Mouse (Mus musculus) intestine, postnatal 0 days (tissue): ENCODE results near the gene Etfrf1. TPM values are rescaled to one million over a fixed set of nuclear protein-coding genes. Genes with fewer than 3 reads are reported as not detected.

Experiments
- ATAC-seq: fragments of 200-750 bp; cut with Nextera tagmentation; 2 replicates; pipeline ENCODE4 v1.8.0; 2017; ENCODE audit warnings: mild to moderate bottlenecking, moderate TSS enrichment, moderate library complexity
- H3K27ac ChIP-seq: fragments of 300-500 bp; sonication (generic); 2 replicates; pipeline ENCODE4 v1.5.1; 2014; ENCODE audit warnings: mild to moderate bottlenecking, low read depth, low read length, moderate library complexity
- H3K27me3 ChIP-seq: fragments of 300-500 bp; sonication (generic); replicated peaks from 2 replicates; pipeline ENCODE4 v1.6.1; 2014; ENCODE audit warnings: low read length, mixed read lengths; ENCODE audit not compliant: control insufficient read depth, insufficient read depth
- H3K36me3 ChIP-seq: fragments of 300-500 bp; sonication (generic); 2 replicates; pipeline ENCODE4 v1.6.1; 2014; ENCODE audit warnings: mild to moderate bottlenecking, moderate library complexity; ENCODE audit not compliant: control insufficient read depth, insufficient read depth
- H3K4me1 ChIP-seq: fragments of 300-500 bp; sonication (generic); replicated peaks from 2 replicates; pipeline ENCODE4 v1.6.1; 2014; ENCODE audit warnings: antibody characterized with exemption, low read length, mixed read lengths; ENCODE audit not compliant: control insufficient read depth, insufficient read depth
- H3K4me2 ChIP-seq: fragments of 300-500 bp; sonication (generic); replicated peaks from 2 replicates; pipeline ENCODE4 v1.6.1; 2014; ENCODE audit warnings: low read depth, mild to moderate bottlenecking, moderate library complexity
- H3K4me3 ChIP-seq: fragments of 300-500 bp; sonication (generic); 2 replicates; pipeline ENCODE4 v1.5.1; 2014; ENCODE audit warnings: low read depth, low read length
- H3K9ac ChIP-seq: fragments of 300-500 bp; sonication (generic); 2 replicates; pipeline ENCODE4 v1.6.1; 2014; ENCODE audit warnings: mild to moderate bottlenecking, low read depth, low read length
- H3K9me3 ChIP-seq: fragments of 300-500 bp; sonication (generic); 2 replicates; pipeline ENCODE4 v1.6.1; 2016; ENCODE audit warnings: mixed run types; ENCODE audit not compliant: control insufficient read depth
- CTCF ChIP-seq: sonication (generic); IDR thresholded peaks from 2 replicates; pipeline ENCODE4 v1.5.1; 2016; ENCODE audit warnings: low read depth, mild to moderate bottlenecking, control low read depth, antibody characterized with exemption, moderate library complexity
- WGBS: fragments of 180-500 bp; shearing (Covaris S2); extraction: QIAGEN DNeasy Blood & Tissue Kit; methylation state at CpG from one replicate; pipeline ENCODE4 v1.1.7; 2014; 5-methylcytosine and 5-hydroxymethylcytosine counted together
- polyA plus RNA-seq: library from polyadenylated mRNA; unstranded; fragments of >200 nt; fragmentation: Nextera tagmentation; extraction: Ambion mirVana; gene quantifications from 2 replicates; pipeline ENCODE4 v1.2.1, GENCODE M21; 2015

Etfrf1 gene
- polyA plus RNA-seq, 1 experiment from 2014 or later, result 48.8 TPM

DNA sequence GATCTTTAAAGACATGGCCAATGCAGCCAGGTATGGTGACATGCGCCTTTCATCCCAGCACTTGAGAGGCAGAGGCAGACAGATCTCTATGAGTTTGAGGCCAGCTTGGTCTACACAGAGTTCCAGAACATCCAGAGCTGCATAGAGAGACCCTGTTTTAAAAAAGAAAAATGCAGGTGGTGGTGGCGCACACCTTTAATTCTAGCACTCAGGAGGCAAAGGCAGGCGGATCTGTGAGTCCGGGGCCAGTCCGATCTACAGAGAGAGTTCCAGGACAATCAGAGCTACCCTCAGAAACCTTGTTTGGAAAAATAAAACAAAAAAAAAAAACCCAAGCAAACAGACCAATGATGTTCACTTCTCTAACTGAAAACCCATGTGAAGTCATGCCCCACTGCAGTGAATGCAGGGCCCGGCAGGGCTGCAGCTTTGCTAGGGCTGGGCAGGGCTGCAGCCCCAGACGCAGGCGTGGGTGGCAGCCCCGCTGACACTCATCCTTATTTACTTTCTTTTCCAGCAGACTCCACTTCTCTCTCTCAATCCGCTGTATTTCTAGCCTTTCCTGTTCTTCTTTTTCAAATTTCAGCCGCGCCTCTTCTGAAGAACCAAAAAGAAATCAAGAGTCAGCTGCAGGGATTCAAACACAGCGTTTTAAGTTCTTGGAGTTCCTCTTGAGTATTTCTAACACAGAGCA is 8.4 kb upstream of the Etfrf1 start:
- H3K27ac ChIP-seq, result no peak overlapping the region
- H3K27me3 ChIP-seq, result no peaks in the 10 kb centered on the region
- H3K9ac ChIP-seq, result no peak overlapping the region
- no peaks in the 10 kb centered on the region for H3K9me3 ChIP-seq
- WGBS, result 75% methylated on average over 13 of the region's 13 CpGs
- TF ChIP-seq CTCF, result no peak
- no peaks in the 10 kb centered on the region for H3K36me3 ChIP-seq
- no peak overlapping the region for H3K4me3 ChIP-seq
- no peak overlapping the region for H3K4me2 ChIP-seq
- no peaks in the 10 kb centered on the region for H3K4me1 ChIP-seq
- ATAC-seq, result no peak

DNA sequence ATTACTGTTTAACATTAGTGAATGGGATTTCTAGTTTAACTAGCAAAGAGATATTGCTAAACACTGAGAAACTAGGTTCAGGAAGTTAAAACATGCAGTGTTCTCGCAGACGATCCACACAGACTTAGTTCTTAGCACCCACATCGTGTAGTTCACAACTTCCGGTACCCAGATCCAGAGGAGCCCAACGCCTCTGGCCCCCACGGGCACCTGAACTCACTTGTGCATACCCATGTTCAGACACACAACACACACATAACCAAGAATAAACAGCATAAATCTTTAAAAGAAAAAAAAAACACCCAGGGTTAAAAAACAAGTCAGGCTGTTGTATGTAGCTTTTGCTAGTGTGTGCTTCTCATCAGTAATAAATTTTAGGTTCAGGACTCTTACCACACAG is 6.5 kb upstream of the Etfrf1 start:
- no peak for ATAC-seq
- 81% methylated on average over 6 of the region's 6 CpGs for WGBS
- H3K9me3 ChIP-seq, result no peaks in the 10 kb centered on the region
- no peak overlapping the region for H3K4me2 ChIP-seq
- no peak overlapping the region for H3K9ac ChIP-seq
- H3K4me1 ChIP-seq, result no peaks in the 10 kb centered on the region
- H3K27ac ChIP-seq, result no peak overlapping the region
- H3K27me3 ChIP-seq, result no peaks in the 10 kb centered on the region
- TF ChIP-seq CTCF, result no peak
- no peaks in the 10 kb centered on the region for H3K36me3 ChIP-seq
- no peak overlapping the region for H3K4me3 ChIP-seq

DNA sequence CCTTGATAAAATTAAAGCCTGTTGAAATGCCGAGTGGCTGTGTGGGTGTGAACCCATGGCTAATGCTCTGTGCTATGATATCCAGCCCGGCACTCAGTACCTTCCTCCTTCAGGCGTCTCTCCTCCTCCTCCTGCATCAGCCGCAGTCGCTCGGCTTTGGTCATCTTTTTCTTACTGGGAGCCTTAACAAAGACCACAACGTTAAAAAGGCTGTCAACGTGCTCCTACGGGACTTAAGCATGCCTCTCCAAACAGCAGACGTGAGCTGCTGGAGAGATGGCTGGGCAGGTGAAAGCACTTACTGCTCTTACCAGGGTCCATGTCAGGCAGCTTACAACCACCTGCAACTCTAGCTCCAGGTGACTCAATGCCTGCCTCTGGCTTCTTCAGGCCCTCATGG is 5.8 kb upstream of the Etfrf1 start:
- WGBS, result 79% methylated on average over 10 of the region's 10 CpGs
- ATAC-seq, result no peak

DNA sequence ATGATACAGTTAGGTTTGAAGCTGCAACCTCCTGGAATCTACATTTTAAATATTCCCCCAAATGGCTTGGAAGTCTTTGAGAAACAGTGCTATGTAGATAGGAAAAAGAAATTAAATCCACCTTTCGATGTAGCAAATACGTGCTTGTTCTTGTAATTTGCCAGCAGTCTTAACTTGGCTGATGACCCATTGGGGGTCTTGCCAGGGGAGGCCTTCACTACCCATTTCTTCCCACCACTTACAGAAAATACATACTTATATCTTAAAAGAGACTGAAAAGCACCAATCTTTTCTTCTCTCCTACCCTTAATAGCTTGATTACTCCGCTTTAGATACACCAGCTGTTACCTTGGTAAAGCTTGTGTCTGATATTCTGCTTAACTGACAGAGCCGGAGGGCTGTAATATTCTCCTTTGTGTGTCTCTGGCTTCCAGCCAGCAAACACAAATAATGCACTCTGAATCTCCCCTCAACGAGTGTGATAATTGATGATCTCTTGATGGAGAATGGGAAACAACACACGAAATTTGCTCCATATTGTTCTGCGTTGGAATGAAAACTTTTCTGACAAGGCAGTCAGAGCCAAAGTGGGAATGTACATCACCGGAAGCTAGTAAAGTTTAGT is 766 bp upstream of the Etfrf1 start:
- H3K27ac ChIP-seq, result no peak overlapping the region
- 31% methylated on average over 8 of the region's 8 CpGs for WGBS
- H3K27me3 ChIP-seq, result no peaks in the 10 kb centered on the region
- H3K4me3 ChIP-seq, result peak overlapping the region; percentile 36
- H3K4me2 ChIP-seq, result peak overlapping the region; percentile 74
- no peak overlapping the region for H3K9ac ChIP-seq
- TF ChIP-seq CTCF, result no peak
- no peaks in the 10 kb centered on the region for H3K36me3 ChIP-seq
- ATAC-seq, result no peak
- H3K9me3 ChIP-seq, result no peaks in the 10 kb centered on the region
- no peaks in the 10 kb centered on the region for H3K4me1 ChIP-seq

More for the DNA sequence above, 5.8 kb upstream of the Etfrf1 start:
- Histone ChIP-seq H3K4me3 (no peak overlapping the region), H3K27me3 (no peaks in the 10 kb centered on the region), H3K27ac (no peak overlapping the region), H3K36me3 (no peaks in the 10 kb centered on the region), H3K4me1 (no peaks in the 10 kb centered on the region), H3K4me2 (no peak overlapping the region), H3K9me3 (no peaks in the 10 kb centered on the region), H3K9ac (no peak overlapping the region)
- no peak for TF ChIP-seq CTCF

DNA sequence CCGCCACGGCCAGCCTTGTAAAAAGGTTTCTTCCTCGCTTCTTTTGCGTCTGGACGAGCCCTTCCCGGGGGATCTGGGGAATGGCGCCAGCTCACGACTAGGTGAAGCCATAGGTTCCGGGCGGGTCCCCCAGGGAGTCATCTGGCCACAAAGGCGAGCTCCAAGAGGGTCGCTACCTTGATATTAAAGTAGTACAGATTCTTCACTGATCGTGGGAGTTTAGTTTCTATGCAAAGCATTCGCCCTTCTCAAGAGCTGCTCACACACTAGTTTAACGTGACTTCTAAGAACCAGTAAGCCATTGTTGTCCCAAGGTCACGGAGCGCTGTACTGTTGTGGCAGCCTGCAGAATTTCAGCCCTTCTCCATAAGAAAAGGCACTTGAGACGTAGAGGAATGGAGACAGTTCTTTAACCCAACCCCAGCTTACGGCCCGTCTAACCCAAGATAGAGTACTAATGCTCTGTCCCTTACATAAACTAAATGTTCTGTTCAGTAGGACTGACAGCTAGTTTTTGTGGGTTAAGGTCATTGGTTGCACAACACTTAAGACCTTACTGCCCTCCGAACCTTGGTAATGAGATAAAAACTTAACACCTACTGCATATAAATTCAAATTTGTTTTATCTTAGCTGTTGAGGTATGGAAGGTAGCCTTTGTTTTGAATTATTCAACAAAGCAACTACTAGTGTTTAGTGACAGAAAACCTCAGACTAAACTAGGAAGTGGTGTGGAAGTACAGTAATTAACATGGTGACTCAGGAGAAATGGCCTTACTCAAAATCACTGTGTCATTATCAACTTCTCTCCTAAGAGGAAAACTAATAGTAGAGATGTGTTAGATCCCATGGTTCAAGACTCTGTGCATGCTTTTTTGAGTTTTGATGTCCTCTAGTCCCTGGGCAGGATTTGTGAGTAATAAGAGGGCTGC is 707 bp downstream of the Etfrf1 start:
- Histone ChIP-seq H3K9me3 (no peaks in the 10 kb centered on the region), H3K4me3 (peak overlapping the region; percentile 74), H3K4me1 (no peaks in the 10 kb centered on the region), H3K9ac (peak overlapping the region; percentile 87), H3K27ac (peak overlapping the region; percentile 98), H3K36me3 (no peaks in the 10 kb centered on the region), H3K4me2 (peak overlapping the region; percentile 60), H3K27me3 (no peaks in the 10 kb centered on the region)
- peak; percentile 37 for ATAC-seq
- TF ChIP-seq CTCF, result peak; percentile 34; the same call in 1 of the 2 replicates
- WGBS, result 1% methylated on average over 21 of the region's 21 CpGs

DNA sequence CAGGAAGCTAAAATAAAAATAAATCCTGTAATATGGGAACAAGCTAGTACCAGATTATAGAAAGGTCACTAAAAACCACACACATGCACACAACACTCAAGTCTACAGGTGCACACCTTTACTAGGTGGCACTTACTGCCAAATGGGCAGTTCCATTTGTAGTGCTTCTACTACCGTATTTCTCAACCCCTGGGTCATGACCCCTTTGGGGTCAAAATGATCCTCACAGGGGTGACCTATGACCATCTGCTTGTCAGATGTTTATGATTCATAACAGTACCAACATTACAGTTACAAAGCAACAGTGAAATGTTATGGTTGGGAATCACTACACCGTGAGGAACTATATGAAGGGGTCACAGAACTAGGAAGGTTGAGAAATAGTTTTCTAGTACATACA is 3.0 kb downstream of the Etfrf1 start:
- TF ChIP-seq CTCF, result no peak
- Histone ChIP-seq H3K4me3 (no peak overlapping the region), H3K27ac (no peak overlapping the region), H3K4me1 (no peaks in the 10 kb centered on the region), H3K36me3 (peaks cover 5% of the 10 kb centered on the region; the same call in 1 of the 2 replicates), H3K4me2 (no peak overlapping the region), H3K9ac (no peak overlapping the region), H3K27me3 (no peaks in the 10 kb centered on the region), H3K9me3 (no peaks in the 10 kb centered on the region)
- no peak for ATAC-seq
- 58% methylated on average over 2 of the region's 2 CpGs for WGBS
